Mouse (Mus musculus) gastrocnemius, adult 8-10 months (tissue): Measurements from ENCODE around the gene Nmt2. TPM values are rescaled to one million over a fixed set of nuclear protein-coding genes. Genes with fewer than 3 reads are reported as not detected.
A peak's percentile ranks its signal among the peaks of the same experiment; 100 is the strongest.

Experiments
- DNase-seq, 2 experiments: peaks; one replicate each; pipeline ENCODE4 v3.0.0; 2022; ENCODE audit warnings: low spot score in 2 of 2
- total RNA-seq, 4 experiments: library from RNA; stranded (reverse); gene quantifications; 2 replicates each; pipeline ENCODE4 v1.2.4; 2022

Gene Nmt2
- total RNA-seq, 4 experiments from 2014 or later = 10.0 to 17.1 (median 13.1) TPM

GRCm38 (mm10) chr2:3326547-3326946 lies 42.5 kb downstream of the Nmt2 start:
- no peak for DNase-seq

DNA sequence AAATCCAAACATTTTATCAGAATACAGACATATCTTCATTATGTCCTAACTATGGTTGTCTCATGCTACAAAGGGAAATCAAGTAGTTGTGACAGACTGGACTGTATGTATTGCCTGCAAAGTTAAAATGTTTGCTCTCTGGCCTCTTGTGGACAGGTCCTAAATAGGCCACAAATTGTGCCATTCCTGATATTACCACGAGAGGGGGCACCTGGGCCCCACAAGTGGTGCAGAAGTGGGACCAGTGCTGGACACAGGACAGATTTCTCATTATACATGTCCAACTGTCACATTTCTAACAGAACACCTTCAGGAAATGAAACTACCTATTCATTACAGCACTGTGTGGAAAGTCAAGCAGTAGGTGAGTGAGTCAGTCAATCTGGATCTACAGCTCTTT lies 43.3 kb downstream of the Nmt2 start:
- DNase-seq = peak; percentile 35 to 43

- no peak for DNase-seq
These were observed 47.2 kb downstream of the Nmt2 start for GRCm38 (mm10) chr2:3331071-3331703.

DNA sequence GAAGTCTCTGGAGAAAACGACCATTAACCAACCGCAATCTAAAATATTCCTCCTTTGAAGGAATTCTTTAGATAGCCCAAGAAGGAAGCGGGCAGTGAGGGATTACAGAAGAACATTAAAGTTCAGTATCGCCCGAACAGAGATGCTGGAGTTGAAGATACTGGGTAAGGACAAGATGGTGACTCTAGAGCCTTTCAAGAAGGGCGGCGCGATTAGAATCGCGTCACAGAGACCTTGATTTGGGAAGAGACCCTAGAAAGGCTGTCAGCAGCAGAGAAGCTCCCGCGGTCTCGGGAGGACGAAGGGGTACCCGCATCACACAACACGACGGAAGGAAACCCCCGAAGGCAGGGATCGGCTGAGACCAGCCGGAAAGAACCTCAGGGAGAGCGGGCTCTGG lies 48.0 kb downstream of the Nmt2 start:
- DNase-seq = no peak

DNA sequence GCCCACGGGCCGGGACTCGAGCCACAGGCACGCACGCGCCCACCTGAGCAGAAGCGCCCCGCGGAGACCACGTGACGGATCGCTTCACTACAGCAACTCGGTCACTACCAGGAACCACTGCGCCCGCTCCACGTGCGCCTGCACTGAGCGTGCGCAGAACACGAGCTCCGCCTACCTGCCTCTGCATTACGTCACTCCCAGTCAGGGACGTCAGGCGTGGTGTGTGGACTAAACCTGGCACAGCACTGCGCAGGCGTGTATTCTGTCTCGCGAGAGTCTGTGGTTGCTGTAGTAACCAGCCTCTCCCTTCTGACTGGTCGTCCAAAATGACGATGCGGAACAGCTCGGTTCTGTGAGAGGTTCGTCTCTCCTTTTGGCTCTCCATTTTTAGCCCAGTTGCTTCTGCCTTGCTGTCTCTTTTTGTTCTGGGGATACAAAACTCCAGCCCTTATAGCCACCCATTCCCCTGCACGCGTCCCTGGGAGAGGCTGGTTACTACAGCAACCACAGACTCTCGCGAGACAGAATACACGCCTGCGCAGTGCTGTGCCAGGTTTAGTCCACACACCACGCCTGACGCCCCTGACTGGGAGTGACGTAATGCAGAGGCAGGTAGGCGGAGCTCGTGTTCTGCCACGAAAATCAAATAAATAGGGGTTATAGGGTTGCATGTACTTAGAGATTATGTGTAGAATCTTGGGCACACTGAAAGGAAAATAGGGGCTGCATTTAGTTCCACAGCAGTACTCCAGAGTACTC lies 48.7 kb downstream of the Nmt2 start, which contains the start of gene Rpp38:
TSS of gene Rpp38 (minus strand) at position 160 of the 759 bp plus-strand sequence.
- DNase-seq = peak; percentile 97

GRCm38 (mm10) chr2:3333761-3334160 lies 49.7 kb downstream of the Nmt2 start:
- no peak for DNase-seq

DNA sequence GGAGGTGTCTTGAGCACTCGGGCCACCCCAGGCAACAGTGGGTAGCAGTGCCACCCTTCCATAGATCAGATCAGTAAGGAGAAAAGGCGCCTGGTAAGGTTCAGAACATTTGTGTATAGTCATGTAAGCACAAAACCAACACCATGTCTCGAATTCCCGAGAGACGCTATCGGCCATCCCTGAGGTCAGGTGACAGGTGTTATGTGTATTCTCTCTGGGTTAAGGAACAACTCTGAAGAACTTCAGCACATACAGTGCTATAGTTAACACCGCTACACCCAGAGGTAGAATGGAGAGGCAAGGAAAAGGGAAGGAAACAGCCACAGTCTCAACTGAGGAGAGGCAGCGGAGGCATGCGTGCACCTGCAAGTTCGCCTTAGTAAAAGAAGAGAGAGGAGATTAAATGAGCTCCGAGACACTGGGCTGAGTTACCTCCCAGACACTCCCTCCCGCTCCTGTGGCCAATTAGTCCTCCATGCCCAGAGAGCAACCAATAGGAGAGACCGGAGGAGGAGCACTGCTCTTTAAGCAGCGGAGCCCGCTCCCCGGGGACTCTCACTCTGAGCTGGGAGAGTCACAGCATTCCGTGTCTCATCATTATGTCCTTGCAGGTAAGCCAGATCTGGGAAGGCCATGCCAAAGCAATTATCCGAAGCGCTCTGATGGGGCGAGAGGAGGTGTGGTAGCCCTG lies 51.7 kb downstream of the Nmt2 start, which contains the start of gene Acbd7:
TSS of gene Acbd7 (plus strand) at position 558 of the 691 bp plus-strand sequence.
- DNase-seq = peak in 1 of 2 experiments; percentile 10

DNA sequence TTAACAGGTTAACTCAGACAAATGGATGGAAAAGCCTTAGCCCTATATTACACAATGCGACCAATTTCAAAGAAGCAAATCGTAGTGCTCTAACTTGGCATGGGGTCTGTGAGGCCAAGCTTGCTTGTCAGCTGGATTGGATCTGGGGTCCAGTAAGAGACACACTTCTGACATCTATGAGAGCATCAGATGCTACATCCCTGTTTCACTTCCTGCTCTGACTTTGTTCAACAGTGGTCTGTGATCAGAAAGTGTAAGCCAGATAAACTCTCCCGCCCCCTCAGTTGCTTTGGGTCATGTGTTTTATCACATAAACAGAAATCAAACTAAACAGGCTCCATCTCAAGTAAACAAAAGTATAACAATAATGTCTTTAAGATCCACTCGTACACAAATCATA lies 64.4 kb downstream of the Nmt2 start:
- DNase-seq = no peak

DNA sequence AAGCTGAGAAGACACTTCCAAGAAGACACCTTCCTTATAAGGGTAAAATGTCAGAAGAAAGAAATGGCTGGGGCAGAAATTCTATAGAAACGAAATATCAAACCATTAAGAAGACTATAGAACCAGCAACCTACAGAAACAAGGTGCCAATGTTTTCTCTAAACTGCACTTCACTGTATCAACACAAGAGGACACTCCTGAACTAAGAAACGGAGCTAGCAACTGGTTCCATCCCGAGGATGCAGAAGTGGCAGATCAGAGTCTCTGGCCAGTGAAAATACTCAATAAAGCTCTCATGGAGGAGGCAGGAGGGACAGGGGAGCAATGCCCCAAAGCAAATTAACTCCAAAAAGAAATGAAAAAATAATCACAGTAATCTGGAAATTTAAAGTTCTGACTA lies 64.9 kb downstream of the Nmt2 start:
- DNase-seq = no peak

- DNase-seq = no peak
These were observed 69.1 kb downstream of the Nmt2 start for GRCm38 (mm10) chr2:3353160-3353559.

- DNase-seq = no peak
These were observed 71.8 kb downstream of the Nmt2 start for GRCm38 (mm10) chr2:3355793-3356192.

DNA sequence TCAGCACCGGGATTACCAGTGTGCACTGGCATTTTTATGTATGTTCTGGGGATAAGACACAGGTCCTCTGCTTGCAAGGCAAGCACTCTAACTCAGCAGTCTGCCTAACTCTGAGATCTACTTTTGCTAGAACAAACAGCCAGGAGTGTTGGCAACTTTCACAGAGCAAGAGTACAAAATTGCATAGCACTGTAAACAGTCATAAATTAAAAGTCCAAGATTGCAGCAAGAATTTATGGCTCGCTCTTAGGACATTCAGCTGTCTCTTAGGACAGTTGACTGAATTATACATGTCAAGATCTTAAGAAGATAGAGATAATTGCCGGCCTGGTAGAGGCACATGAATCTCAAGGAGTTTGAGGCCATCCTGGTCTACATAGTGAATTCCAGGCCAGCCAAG lies 72.3 kb downstream of the Nmt2 start:
- DNase-seq = no peak

GRCm38 (mm10) chr2:3357887-3358286 lies 73.9 kb downstream of the Nmt2 start:
- DNase-seq = no peak

DNA sequence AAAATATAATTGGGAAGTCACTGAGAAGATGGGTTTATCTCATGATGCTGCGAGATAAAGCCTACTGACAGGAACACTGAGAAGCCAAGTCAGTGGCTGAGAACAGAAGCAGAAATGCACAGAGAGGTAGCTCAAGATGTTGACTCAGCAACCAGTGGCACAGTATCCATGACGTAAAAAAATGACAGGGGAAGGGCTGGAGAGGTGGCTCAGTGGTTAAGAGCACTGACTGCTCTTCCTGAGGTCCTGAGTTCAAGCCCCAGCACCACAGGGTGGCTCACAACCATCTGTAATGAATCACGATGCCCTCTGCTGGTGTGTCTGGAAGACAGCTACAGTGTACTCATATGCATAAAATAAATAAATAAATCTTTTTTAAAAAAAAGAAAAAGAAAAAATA lies 77.1 kb downstream of the Nmt2 start:
- no peak for DNase-seq

DNA sequence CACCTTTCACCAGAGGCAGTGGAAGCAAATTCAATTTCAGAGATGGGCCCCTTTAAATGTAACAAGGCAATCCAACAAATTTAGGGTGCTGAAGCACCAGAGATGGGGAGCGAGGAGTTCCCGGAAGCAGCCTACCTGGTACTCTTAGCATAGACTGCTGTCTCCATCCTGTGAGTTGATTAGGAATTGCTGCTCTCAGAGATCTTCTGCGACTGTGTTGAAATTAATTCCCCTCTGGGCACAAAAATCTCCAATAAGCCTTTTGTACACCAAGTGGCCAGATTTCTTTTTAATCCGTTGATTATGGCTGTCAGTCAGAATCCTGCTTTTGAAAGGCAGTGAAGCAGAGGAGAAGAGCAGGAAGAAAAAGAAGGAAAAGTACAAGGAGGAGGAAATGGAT lies 81.1 kb downstream of the Nmt2 start:
- DNase-seq = no peak

Other genes starting within 250 kb of the Nmt2 start
- 1 to 10 TPM; 2.3 to 2.9 (median 2.7) TPM for gene Fam171a1, start 170.0 kb upstream of the Nmt2 start, total RNA-seq
- gene Rpp38, start 48.4 kb downstream of the Nmt2 start, total RNA-seq = 1 to 10 TPM; 5.3 to 9.1 (median 6.3) TPM
- 1 to 10 TPM in 1 of 4 experiments, not detected in 3; 1.4 TPM for gene Acbd7, start 52.0 kb downstream of the Nmt2 start, total RNA-seq
- not detected for gene Olah, start 113.0 kb downstream of the Nmt2 start, total RNA-seq
- gene Meig1, start 138.4 kb downstream of the Nmt2 start, total RNA-seq = not detected
- gene Dclre1c, start 139.9 kb downstream of the Nmt2 start, total RNA-seq = 1 to 10 TPM; 1.4 to 2.5 (median 2.1) TPM
- 1 to 10 TPM in 1 of 4 experiments, under 1 TPM in 3; 0.59 to 1.4 (median 0.71) TPM for gene Suv39h2, start 190.8 kb downstream of the Nmt2 start, total RNA-seq
- under 1 TPM; 0.51 to 0.87 (median 0.73) TPM for gene Gm45902, start 228.6 kb downstream of the Nmt2 start, total RNA-seq
- 10 to 100 TPM in 2 of 4 experiments, 1 to 10 TPM in 2; 8.3 to 11.1 (median 10.2) TPM for gene Hspa14, start 228.6 kb downstream of the Nmt2 start, total RNA-seq
- 10 to 100 TPM; 46.1 to 59.1 (median 53.0) TPM for gene Cdnf, start 228.8 kb downstream of the Nmt2 start, total RNA-seq